ENCODE assay signal across 10 mouse cellular contexts in the genomic region with DNA sequence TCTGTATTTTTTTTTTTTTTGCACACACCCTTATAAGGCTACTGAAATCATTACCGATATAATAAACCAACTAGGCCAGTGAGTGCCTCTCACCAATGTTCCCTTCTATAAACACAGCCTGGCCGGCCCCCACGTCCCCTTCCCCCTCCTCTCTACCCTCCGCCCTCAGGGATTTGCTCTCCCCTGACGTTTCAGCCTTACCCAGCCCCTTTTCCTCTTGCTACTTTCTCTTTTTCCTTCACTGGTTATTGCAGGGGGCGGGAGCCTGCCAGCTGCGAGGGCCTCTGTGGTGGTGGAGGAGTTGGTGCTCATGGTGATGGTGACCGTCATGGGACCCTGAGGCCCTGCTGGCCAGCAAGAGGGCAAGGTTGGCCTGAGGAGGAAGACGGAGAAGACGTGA.
DNase-seq lines count a peak whose midpoint lies in the region; ATAC-seq and TF ChIP-seq lines count a peak whose summit lies in the region.
"Had no signal": no experiment of that assay in that cellular context is flagged by ENCODE, and none has a peak within 500 bp of the region (broad histone marks: within the 10 kb centered on the region; RNA-seq: fewer than 3 reads in every experiment).

No protein-coding gene starts in this region.

- no peak for DNase-seq in kidney, adult 8-10 months
- DNase-seq in kidney, postnatal 0 days (ENCODE audit: low spot score): peak; percentile 86
- DNase-seq in liver, embryonic 13.5 days: no peak
- DNase-seq in cerebellum, adult 11-12 months: no peak
- no peak for DNase-seq in adrenal gland, adult 8-10 months
- DNase-seq: adrenal gland, postnatal 10 days; cerebellum, postnatal 36 days had no signal

- peaks cover 50% of the 10 kb centered on the region for H3K4me1 ChIP-seq in kidney, embryonic 14.5 days (ENCODE audit: control insufficient read depth, insufficient read depth, low read length)
- peaks cover 18% of the 10 kb centered on the region for H3K4me1 ChIP-seq in kidney, postnatal 0 days (replicated peaks; ENCODE audit: insufficient read depth, low read length)
- peaks cover 17% of the 10 kb centered on the region for H3K4me1 ChIP-seq in liver, embryonic 13.5 days (replicated peaks)
- H3K4me1 ChIP-seq in stomach, embryonic 14.5 days (ENCODE audit: control insufficient read depth, insufficient read depth, low read length): peaks cover 55% of the 10 kb centered on the region

- peak overlapping the region; percentile 43 for H3K4me2 ChIP-seq in kidney, embryonic 14.5 days (replicated peaks; ENCODE audit: low read depth, low read length)
- H3K4me2 ChIP-seq in kidney, postnatal 0 days (ENCODE audit: low read length): peak overlapping the region; percentile 54
- 0 out of 2 replicates have a peak overlapping the region, but pooled peaks have one; percentile 26 for H3K4me2 ChIP-seq in liver, embryonic 13.5 days
- peak overlapping the region; percentile 53 for H3K4me2 ChIP-seq in stomach, embryonic 14.5 days (replicated peaks; ENCODE audit: low read depth, low read length)
- H3K4me2 ChIP-seq: neural tube, embryonic 12.5 days had no signal

- H3K27me3 ChIP-seq in kidney, embryonic 14.5 days (ENCODE audit: control insufficient read depth, insufficient read depth, low read length): no peaks in the 10 kb centered on the region
- H3K27me3 ChIP-seq in kidney, postnatal 0 days (ENCODE audit: insufficient read depth, low read length): no peaks in the 10 kb centered on the region
- 0 out of 2 replicates have a peak, but pooled peaks cover 5% of the 10 kb centered on the region for H3K27me3 ChIP-seq in liver, embryonic 13.5 days
- H3K27me3 ChIP-seq in stomach, embryonic 14.5 days (ENCODE audit: control insufficient read depth, insufficient read depth, low read length): no peaks in the 10 kb centered on the region
- H3K27me3 ChIP-seq: neural tube, embryonic 12.5 days had no signal

- H3K27ac ChIP-seq in kidney, embryonic 14.5 days (ENCODE audit: low read depth, low read length): peak overlapping the region; percentile 86
- peak overlapping the region; percentile 78 for H3K27ac ChIP-seq in kidney, postnatal 0 days
- H3K27ac ChIP-seq in liver, embryonic 13.5 days: no peak overlapping the region
- peak overlapping the region; percentile 85 for H3K27ac ChIP-seq in stomach, embryonic 14.5 days (ENCODE audit: low read length)
- H3K27ac ChIP-seq: neural tube, embryonic 12.5 days had no signal

- no peaks in the 10 kb centered on the region for H3K36me3 ChIP-seq in kidney, embryonic 14.5 days (ENCODE audit: control insufficient read depth, insufficient read depth, low read length)
- no peaks in the 10 kb centered on the region for H3K36me3 ChIP-seq in kidney, postnatal 0 days (ENCODE audit: insufficient read depth, low read length)
- H3K36me3 ChIP-seq in liver, embryonic 13.5 days: no peaks in the 10 kb centered on the region
- no peaks in the 10 kb centered on the region for H3K36me3 ChIP-seq in stomach, embryonic 14.5 days (ENCODE audit: control insufficient read depth, insufficient read depth, low read length)
- H3K36me3 ChIP-seq: neural tube, embryonic 12.5 days had no signal

- peak overlapping the region; percentile 40; the same call in 1 of the 2 replicates for H3K9ac ChIP-seq in kidney, embryonic 14.5 days (ENCODE audit: low read depth, low read length)
- H3K9ac ChIP-seq in kidney, postnatal 0 days (ENCODE audit: low read depth, low read length): peak overlapping the region; percentile 59
- no peak overlapping the region for H3K9ac ChIP-seq in liver, embryonic 13.5 days
- H3K9ac ChIP-seq in stomach, embryonic 14.5 days (replicated peaks; ENCODE audit: low read depth, low read length): peak overlapping the region; percentile 48
- H3K9ac ChIP-seq: neural tube, embryonic 12.5 days had no signal

- ATAC-seq in kidney, embryonic 14.5 days (ENCODE audit: low FRiP score, low TSS enrichment): peak; percentile 13; the same call in 1 of the 2 replicates
- peak; percentile 33; the same call in 1 of the 2 replicates for ATAC-seq in kidney, postnatal 0 days (replicated peaks; ENCODE audit: low FRiP score, low read depth)
- ATAC-seq in liver, embryonic 13.5 days (ENCODE audit: low read depth): no peak
- ATAC-seq in stomach, embryonic 14.5 days (ENCODE audit: insufficient number of reproducible peaks, insufficient read depth, low FRiP score, low read depth): peak; percentile 69; the same call in 1 of the 2 replicates

- peak overlapping the region; percentile 25; the same call in 1 of the 2 replicates for H3K4me3 ChIP-seq in kidney, embryonic 14.5 days (ENCODE audit: low read length)
- peak overlapping the region; percentile 33 for H3K4me3 ChIP-seq in kidney, postnatal 0 days (replicated peaks; ENCODE audit: low read depth, low read length)
- H3K4me3 ChIP-seq in liver, embryonic 13.5 days (replicated peaks): no peak overlapping the region
- peak overlapping the region; percentile 34 for H3K4me3 ChIP-seq in stomach, embryonic 14.5 days (ENCODE audit: low read depth, low read length)
- H3K4me3 ChIP-seq: neural tube, embryonic 12.5 days had no signal

- TF ChIP-seq CTCF in kidney, postnatal 0 days (IDR thresholded peaks at IDR 0.05; ENCODE audit: low read depth): no peak

- WGBS in kidney, embryonic 14.5 days: 44% methylated on average over 10 of the region's 10 CpGs
- WGBS in kidney, postnatal 0 days: 39% methylated on average over 10 of the region's 10 CpGs
- 57% methylated on average over 10 of the region's 10 CpGs for WGBS in liver, embryonic 13.5 days (ENCODE audit: insufficient replicate concordance)
- 22% methylated on average over 10 of the region's 10 CpGs for WGBS in stomach, embryonic 14.5 days

- no peaks in the 10 kb centered on the region for H3K9me3 ChIP-seq in kidney, embryonic 14.5 days (ENCODE audit: control insufficient read depth, low read length)
- no peaks in the 10 kb centered on the region for H3K9me3 ChIP-seq in kidney, postnatal 0 days (replicated peaks; ENCODE audit: low read length)
- no peaks in the 10 kb centered on the region for H3K9me3 ChIP-seq in liver, embryonic 13.5 days (replicated peaks)
- no peaks in the 10 kb centered on the region for H3K9me3 ChIP-seq in stomach, embryonic 14.5 days (ENCODE audit: control insufficient read depth, low read depth, low read length)
- H3K9me3 ChIP-seq: neural tube, embryonic 12.5 days had no signal
